Mouse (Mus musculus): ENCODE data around the gene Meis1.

- TF ChIP-seq POLR2A (IDR thresholded peaks at IDR 0.05; ENCODE audit: borderline replicate concordance, extremely low read depth, low read depth, low read length) (no peak), CTCF (IDR thresholded peaks at IDR 0.05; ENCODE audit: insufficient read depth, low read length) (no peak)
Observed at GRCm38 (mm10) chr11:18876886-18877625, 141.7 kb downstream of the Meis1 start.

Data from lung, adult 2 months (tissue).